8 mouse cellular contexts compared by ENCODE assay signal in genomic region chr17:57148994-57149803, GRCm38 (mm10). TPM values are rescaled to one million over a fixed set of nuclear protein-coding genes. Genes with fewer than 3 reads are reported as not detected.
DNase-seq lines count a peak whose midpoint lies in the region; ATAC-seq and TF ChIP-seq lines count a peak whose summit lies in the region.

TSS of gene Cd70 (minus strand) at chr17:57149777.

- H3K9me3 ChIP-seq in heart, embryonic 11.5 days (replicated peaks; ENCODE audit: control insufficient read depth, low read length) = no peaks in the 10 kb centered on the region
- H3K9me3 ChIP-seq in hindbrain, postnatal 0 days (ENCODE audit: low read length) = no peaks in the 10 kb centered on the region
- H3K9me3 ChIP-seq in neural tube, embryonic 14.5 days (ENCODE audit: control insufficient read depth, low read length) = no peaks in the 10 kb centered on the region

- H3K27me3 ChIP-seq in heart, embryonic 11.5 days (ENCODE audit: control insufficient read depth, insufficient read depth, low read length) = peaks cover 41% of the 10 kb centered on the region
- peaks cover 6% of the 10 kb centered on the region; the same call in 1 of the 2 replicates for H3K27me3 ChIP-seq in hindbrain, postnatal 0 days (ENCODE audit: insufficient read depth, low read length)
- peaks cover 7% of the 10 kb centered on the region for H3K27me3 ChIP-seq in neural tube, embryonic 14.5 days (ENCODE audit: control insufficient read depth, insufficient read depth, low read length)

- H3K4me2 ChIP-seq in heart, embryonic 11.5 days = peak within 1 kb of the TSS; percentile 65
- H3K4me2 ChIP-seq in hindbrain, postnatal 0 days (ENCODE audit: low read depth, low read length) = peak within 1 kb of the TSS; percentile 61
- H3K4me2 ChIP-seq in neural tube, embryonic 14.5 days (ENCODE audit: low read depth, low read length) = peak within 1 kb of the TSS; percentile 64

- H3K4me3 ChIP-seq in heart, embryonic 11.5 days (ENCODE audit: low read depth, low read length) = peak within 1 kb of the TSS; percentile 46
- peak within 1 kb of the TSS; percentile 33 for H3K4me3 ChIP-seq in hindbrain, postnatal 0 days (ENCODE audit: low read length)
- H3K4me3 ChIP-seq in neural tube, embryonic 14.5 days (ENCODE audit: low read depth, low read length) = peak within 1 kb of the TSS; percentile 26

- no peak for ATAC-seq in heart, embryonic 11.5 days (replicated peaks; ENCODE audit: insufficient number of reproducible peaks, low FRiP score, low TSS enrichment)
- ATAC-seq in hindbrain, postnatal 0 days = peak; percentile 57; the same call in 1 of the 2 replicates
- ATAC-seq in neural tube, embryonic 14.5 days (ENCODE audit: low read depth) = peak; percentile 70

- TF ChIP-seq CTCF in hindbrain, postnatal 0 days (IDR thresholded peaks at IDR 0.05; ENCODE audit: low read depth) = no peak

- H3K9ac ChIP-seq in heart, embryonic 11.5 days (ENCODE audit: low read depth, low read length) = peak within 1 kb of the TSS; percentile 54; the same call in 1 of the 2 replicates
- peak within 1 kb of the TSS; percentile 42 for H3K9ac ChIP-seq in hindbrain, postnatal 0 days (replicated peaks; ENCODE audit: low read length)
- H3K9ac ChIP-seq in neural tube, embryonic 14.5 days (replicated peaks; ENCODE audit: low read depth, low read length) = peak within 1 kb of the TSS; percentile 53

- no peak for DNase-seq in heart, adult 9 months (ENCODE audit: low spot score in 2 of 2)
- peak; percentile 18 for DNase-seq in testis, postnatal 14 days (ENCODE audit: low spot score)
- no peak for DNase-seq in testis, postnatal 10 days (ENCODE audit: low spot score)
- peak; percentile 11 for DNase-seq in hindbrain, postnatal 0 days (ENCODE audit: low spot score)
- DNase-seq in gastrocnemius, adult 18-20 months (ENCODE audit: low spot score) = no peak
- DNase-seq in adrenal gland, postnatal 36 days = no peak

- H3K4me1 ChIP-seq in heart, embryonic 11.5 days (ENCODE audit: control insufficient read depth, insufficient read depth, low read length) = no peaks in the 10 kb centered on the region
- no peaks in the 10 kb centered on the region for H3K4me1 ChIP-seq in hindbrain, postnatal 0 days (ENCODE audit: insufficient read depth, low read length)
- peaks cover 2% of the 10 kb centered on the region; the same call in 1 of the 2 replicates for H3K4me1 ChIP-seq in neural tube, embryonic 14.5 days (ENCODE audit: control insufficient read depth, insufficient read depth, low read length)

- no peaks in the 10 kb centered on the region for H3K36me3 ChIP-seq in heart, embryonic 11.5 days (ENCODE audit: control insufficient read depth, insufficient read depth, low read length)
- no peaks in the 10 kb centered on the region for H3K36me3 ChIP-seq in hindbrain, postnatal 0 days (ENCODE audit: insufficient read depth, low read length)
- no peaks in the 10 kb centered on the region for H3K36me3 ChIP-seq in neural tube, embryonic 14.5 days (ENCODE audit: control insufficient read depth, insufficient read depth, low read length)

- no peak within 1 kb of the TSS for H3K27ac ChIP-seq in heart, embryonic 11.5 days (ENCODE audit: low read depth, low read length)
- peak within 1 kb of the TSS; percentile 2; the same call in 1 of the 2 replicates for H3K27ac ChIP-seq in hindbrain, postnatal 0 days
- H3K27ac ChIP-seq in neural tube, embryonic 14.5 days (ENCODE audit: low read depth, low read length) = no peak within 1 kb of the TSS

- whole genome bisulfite sequencing in heart, embryonic 11.5 days (ENCODE audit: insufficient replicate concordance) = 4% methylated on average over 39 of the region's 39 CpGs
- WGBS in hindbrain, postnatal 0 days = 3% methylated on average over 39 of the region's 39 CpGs
- WGBS in neural tube, embryonic 14.5 days = 2% methylated on average over 39 of the region's 39 CpGs

RNA-seq across cellular contexts. Expression of gene Cd70, which starts in this region (rescaled TPM):
- polyA plus RNA-seq in heart, embryonic 11.5 days (2014; fragmentation: Nextera tagmentation; extraction: Ambion mirVana) = not detected in 2 replicates
- 1.0 and 3.7 TPM in 2 replicates for total RNA-seq in hindbrain, postnatal 0 days (2014; rRNA removed)
- 2.0 and 2.1 TPM in 2 replicates for polyA plus RNA-seq in hindbrain, postnatal 0 days (2015; fragmentation: Nextera tagmentation; extraction: Ambion mirVana)
- 0.44 and 2.3 TPM in 2 replicates for polyA plus RNA-seq in neural tube, embryonic 14.5 days (2014; fragmentation: Nextera tagmentation; extraction: Ambion mirVana)
- total RNA-seq in gastrocnemius, adult 18-20 months (2021) = not detected
- total RNA-seq in adrenal gland, postnatal 36 days (2021) = not detected

Comparison
In these comparisons a context has a peak if more than half of its experiments do, and no peak if none do; other contexts are left out.
1. DNase-seq: peak in testis, postnatal 14 days (single experiment) and hindbrain, postnatal 0 days (single experiment); none in heart, adult 9 months (0 of 2), testis, postnatal 10 days (single experiment), gastrocnemius, adult 18-20 months (single experiment) and adrenal gland, postnatal 36 days (0 of 2).
2. Peak in every context shown above with its lines, with median percentiles within 50 percentile points of each other: H3K4me2 ChIP-seq, H3K4me3 ChIP-seq and H3K9ac ChIP-seq.